Mouse (Mus musculus) forebrain, embryonic 12.5 days (tissue): ENCODE results near the gene Calcrl. TPM values are rescaled to one million over a fixed set of nuclear protein-coding genes. Genes with fewer than 3 reads are reported as not detected.

ENCODE experiments used
- ATAC-seq: fragments of 200-750 bp; cut with Nextera tagmentation; 2 replicates; pipeline ENCODE4 v1.8.0; 2017; ENCODE audit warnings: moderate TSS enrichment; ENCODE audit not compliant: low FRiP score
- H3K27ac ChIP-seq: fragments of 300-500 bp; sonication (generic); 2 replicates; pipeline ENCODE4 v1.5.1; 2016; ENCODE audit warnings: mild to moderate bottlenecking
- H3K27me3 ChIP-seq: fragments of 300-500 bp; sonication (generic); 2 replicates; pipeline ENCODE4 v1.6.1; 2016; ENCODE audit warnings: mild to moderate bottlenecking
- H3K36me3 ChIP-seq: fragments of 300-500 bp; sonication (generic); replicated peaks from 2 replicates; pipeline ENCODE4 v1.6.1; 2016; ENCODE audit warnings: mild to moderate bottlenecking
- H3K4me1 ChIP-seq: fragments of 300-500 bp; sonication (generic); 2 replicates; pipeline ENCODE4 v1.6.1; 2016
- H3K4me2 ChIP-seq: fragments of 300-500 bp; sonication (generic); 2 replicates; pipeline ENCODE4 v1.6.1; 2016; ENCODE audit warnings: mild to moderate bottlenecking, moderate library complexity
- H3K4me3 ChIP-seq: fragments of 300-500 bp; sonication (generic); replicated peaks from 2 replicates; pipeline ENCODE4 v1.5.1; 2016; ENCODE audit warnings: mild to moderate bottlenecking
- H3K9ac ChIP-seq: fragments of 300-500 bp; sonication (generic); 2 replicates; pipeline ENCODE4 v1.6.1; 2016; ENCODE audit warnings: mild to moderate bottlenecking
- H3K9me3 ChIP-seq: fragments of 300-500 bp; sonication (generic); 2 replicates; pipeline ENCODE4 v1.6.1; 2016
- WGBS: fragments of 180-500 bp; shearing (Covaris S2); methylation state at CpG from one replicate; pipeline ENCODE4 v1.1.7; 2016; 5-methylcytosine and 5-hydroxymethylcytosine counted together
- polyA plus RNA-seq: library from polyadenylated mRNA; unstranded; fragments of >200 nt; fragmentation: Nextera tagmentation; extraction: Ambion mirVana; gene quantifications from 2 replicates; pipeline ENCODE4 v1.2.1, GENCODE M21; 2016

The Calcrl gene
- polyA plus RNA-seq, 1 experiment from 2014 or later, result 10.3 TPM

DNA sequence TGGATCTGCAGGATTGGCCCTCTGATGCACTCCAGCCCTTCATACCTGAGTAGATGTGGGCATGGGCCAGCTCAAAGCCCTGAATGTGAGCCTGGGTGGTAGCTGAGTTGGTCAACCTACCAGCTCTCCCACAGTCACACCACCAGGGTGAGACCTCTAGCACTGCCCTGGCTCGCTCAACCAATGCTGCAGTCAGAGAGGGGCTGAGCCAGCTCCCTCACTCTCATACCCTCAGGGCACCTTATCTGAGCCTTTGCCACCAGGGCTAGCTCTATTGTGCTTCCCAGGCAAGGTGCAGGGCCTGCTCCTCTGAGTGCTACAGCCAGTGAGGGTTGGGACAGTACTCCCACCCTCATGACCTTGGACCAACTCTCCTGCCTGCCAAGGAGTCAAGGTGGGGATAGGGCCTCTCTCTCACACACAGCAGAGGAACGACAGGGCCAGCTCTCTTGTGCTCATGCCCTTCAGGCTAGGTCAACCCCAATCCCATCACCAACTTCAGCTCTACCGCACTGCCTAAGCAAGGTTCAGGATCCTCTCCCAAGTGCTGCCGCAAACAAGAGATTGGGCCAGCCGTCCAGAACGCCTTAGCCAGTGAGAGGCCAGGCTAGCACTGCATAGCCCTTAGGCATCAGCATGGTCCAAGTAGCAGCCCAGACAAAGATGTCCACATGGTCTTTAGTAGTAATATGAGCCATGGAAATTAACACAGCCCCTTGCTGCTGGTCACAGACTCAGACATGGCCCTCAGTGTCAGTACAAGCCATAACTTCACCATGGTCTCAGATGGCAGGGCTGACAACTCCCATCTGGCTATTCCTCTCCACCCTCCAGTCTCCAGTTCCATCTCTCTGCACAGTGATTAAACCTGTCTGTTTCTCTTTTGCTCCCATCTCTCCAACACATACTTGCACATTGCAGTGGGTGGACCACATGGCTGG lies 62.2 kb downstream of the Calcrl start:
- H3K27ac ChIP-seq, result no peak overlapping the region
- no peaks in the 10 kb centered on the region for H3K27me3 ChIP-seq
- H3K4me2 ChIP-seq, result no peak overlapping the region
- no peaks in the 10 kb centered on the region for H3K4me1 ChIP-seq
- H3K9ac ChIP-seq, result no peak overlapping the region
- H3K9me3 ChIP-seq, result no peaks in the 10 kb centered on the region
- no peak; the same call in 1 of the 2 replicates for ATAC-seq
- H3K4me3 ChIP-seq, result no peak overlapping the region
- H3K36me3 ChIP-seq, result no peaks in the 10 kb centered on the region
- WGBS, result 93% methylated on average over 6 of the region's 6 CpGs

DNA sequence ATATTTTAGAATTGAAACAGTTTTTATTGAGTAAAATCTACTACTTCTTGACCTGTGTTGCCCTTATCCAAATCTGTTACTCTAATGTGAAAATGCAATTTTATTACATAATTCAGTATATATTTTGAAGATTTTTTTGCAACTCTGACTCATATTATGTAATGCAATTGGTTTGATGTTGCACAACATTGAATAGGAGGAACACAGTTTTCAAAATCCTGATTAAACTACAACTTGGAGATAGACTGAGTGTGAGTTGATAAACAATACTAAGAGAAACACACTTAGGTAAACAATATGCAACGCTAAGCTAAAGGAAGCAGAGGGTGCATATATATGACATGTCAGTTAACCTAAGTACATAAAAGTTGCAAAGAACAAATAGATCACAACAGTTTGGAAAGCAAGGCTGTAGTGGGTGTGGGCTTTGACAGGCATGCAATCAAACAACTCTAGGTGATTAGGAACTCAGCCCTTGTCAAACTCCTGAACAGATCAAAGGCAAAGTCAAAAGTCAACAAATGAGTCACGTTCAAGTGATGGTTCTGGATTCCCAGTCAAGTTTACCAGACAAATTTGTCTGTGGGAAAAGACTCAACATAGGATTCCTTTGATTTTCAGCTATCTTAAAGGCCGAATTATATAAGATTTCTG lies 66.4 kb downstream of the Calcrl start:
- H3K27ac ChIP-seq, result no peak overlapping the region
- no peaks in the 10 kb centered on the region for H3K4me1 ChIP-seq
- H3K9ac ChIP-seq, result no peak overlapping the region
- no peak overlapping the region for H3K4me2 ChIP-seq
- no peaks in the 10 kb centered on the region for H3K36me3 ChIP-seq
- no peaks in the 10 kb centered on the region for H3K9me3 ChIP-seq
- H3K4me3 ChIP-seq, result no peak overlapping the region
- 81% methylated on average over 3 of the region's 3 CpGs for WGBS
- ATAC-seq, result no peak
- H3K27me3 ChIP-seq, result no peaks in the 10 kb centered on the region

DNA sequence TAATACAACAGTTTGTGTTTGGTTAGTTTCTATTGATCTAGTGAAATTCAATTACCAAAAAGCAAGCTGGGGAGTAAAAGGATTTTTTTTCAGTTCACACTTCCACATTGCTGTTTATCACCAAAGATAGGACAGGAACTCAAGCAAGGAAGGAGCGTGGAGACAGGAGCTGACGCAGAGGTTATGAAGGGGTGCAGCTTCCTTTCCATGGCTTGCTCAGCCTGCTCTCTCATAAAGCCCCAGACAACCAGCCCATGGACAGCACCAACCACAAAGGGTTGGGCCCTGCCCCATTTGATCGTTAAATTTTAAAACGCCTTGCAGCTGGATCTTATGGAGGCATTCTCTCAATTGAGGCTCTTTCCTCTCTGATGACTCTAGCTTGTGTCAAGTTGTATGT lies 69.9 kb downstream of the Calcrl start:
- no peaks in the 10 kb centered on the region for H3K4me1 ChIP-seq
- ATAC-seq, result no peak
- WGBS, result 87% methylated on average over 4 of the region's 4 CpGs
- H3K4me2 ChIP-seq, result no peak overlapping the region
- no peaks in the 10 kb centered on the region for H3K27me3 ChIP-seq
- H3K9ac ChIP-seq, result no peak overlapping the region
- no peak overlapping the region for H3K4me3 ChIP-seq
- no peaks in the 10 kb centered on the region for H3K36me3 ChIP-seq
- no peak overlapping the region for H3K27ac ChIP-seq
- H3K9me3 ChIP-seq, result no peaks in the 10 kb centered on the region

DNA sequence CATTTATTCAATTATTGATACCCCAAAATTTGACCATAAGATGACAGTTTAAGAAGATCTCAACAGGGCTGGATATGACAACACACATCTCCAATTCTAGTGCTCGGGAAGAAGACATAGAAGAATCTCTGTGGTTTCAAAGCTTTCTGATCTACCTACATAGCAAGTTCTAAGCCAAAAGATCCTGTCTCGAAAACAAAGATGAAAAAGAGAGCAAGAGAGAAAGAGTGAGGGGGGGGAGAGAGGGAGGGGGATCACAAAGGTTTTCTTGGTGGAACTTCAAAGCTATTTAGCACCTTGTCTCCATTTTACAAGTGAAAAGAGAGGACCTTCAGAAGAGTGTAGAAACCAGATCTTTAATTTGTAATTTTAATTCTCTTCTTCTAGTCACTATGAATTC lies 77.8 kb downstream of the Calcrl start:
- Histone ChIP-seq H3K36me3 (no peaks in the 10 kb centered on the region), H3K4me1 (no peaks in the 10 kb centered on the region), H3K4me3 (no peak overlapping the region), H3K27me3 (no peaks in the 10 kb centered on the region), H3K9ac (no peak overlapping the region), H3K27ac (no peak overlapping the region), H3K9me3 (no peaks in the 10 kb centered on the region), H3K4me2 (no peak overlapping the region)
- no peak for ATAC-seq
- 76% methylated on average over 2 of the region's 2 CpGs for WGBS

DNA sequence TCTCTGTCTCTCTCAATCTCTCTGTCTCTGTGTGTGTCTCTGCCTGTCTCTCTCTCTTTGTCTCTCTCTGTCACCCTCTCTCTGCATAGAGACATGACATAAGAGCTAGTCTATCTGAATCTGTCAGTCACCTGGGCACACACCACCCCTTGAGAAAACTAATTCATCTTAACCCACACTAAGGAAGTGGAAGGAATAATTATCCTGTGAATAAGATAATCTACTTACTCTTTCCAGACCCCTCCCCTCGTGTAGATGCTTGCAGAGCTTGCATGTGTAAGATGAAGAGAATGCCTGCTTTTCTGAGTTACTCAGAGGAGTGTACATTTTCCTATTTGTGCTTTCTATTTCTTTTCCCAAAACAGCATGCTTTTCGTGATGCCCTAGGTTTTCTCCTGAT lies 81.5 kb downstream of the Calcrl start:
- no peak for ATAC-seq
- H3K36me3 ChIP-seq, result no peaks in the 10 kb centered on the region
- H3K9me3 ChIP-seq, result no peaks in the 10 kb centered on the region
- no peaks in the 10 kb centered on the region for H3K4me1 ChIP-seq
- H3K9ac ChIP-seq, result no peak overlapping the region
- H3K27me3 ChIP-seq, result no peaks in the 10 kb centered on the region
- WGBS, result 74% methylated on average over 2 of the region's 2 CpGs
- no peak overlapping the region for H3K27ac ChIP-seq
- no peak overlapping the region for H3K4me3 ChIP-seq
- no peak overlapping the region for H3K4me2 ChIP-seq

DNA sequence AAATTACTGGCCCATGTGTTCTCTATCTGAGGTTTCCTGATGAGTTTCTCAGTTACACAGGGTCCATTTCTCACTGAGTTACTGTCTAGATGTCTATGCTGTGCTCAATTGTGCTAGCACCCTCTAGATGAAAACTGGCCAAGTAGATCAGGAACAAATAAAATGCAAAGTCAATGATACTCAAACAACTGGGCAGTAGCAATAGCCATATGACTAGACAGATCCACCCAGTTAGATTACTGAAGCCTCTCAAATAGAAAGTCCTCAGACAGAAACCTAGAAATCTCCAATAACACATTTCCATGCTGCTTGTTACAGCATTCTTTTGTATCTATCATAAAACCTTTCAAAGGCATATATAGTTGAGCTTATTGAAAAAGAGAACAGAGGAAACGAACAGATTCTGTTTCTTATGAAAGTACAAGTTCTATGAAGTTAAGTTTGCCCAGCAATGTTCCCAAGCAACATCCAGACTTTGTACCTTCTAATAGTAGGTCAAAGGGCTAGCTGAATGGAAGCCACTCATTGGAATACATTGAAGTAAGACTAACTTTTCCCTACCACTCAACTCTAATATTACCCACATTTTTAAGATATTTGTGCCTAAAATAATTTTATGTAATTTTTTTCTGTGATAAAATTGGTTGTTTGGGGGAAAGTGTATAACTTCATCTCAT lies 87.3 kb downstream of the Calcrl start:
- no peak for ATAC-seq
- 83% methylated on average over 1 of the region's 1 CpGs for WGBS
- Histone ChIP-seq H3K27ac (no peak overlapping the region), H3K27me3 (no peaks in the 10 kb centered on the region), H3K9ac (no peak overlapping the region), H3K36me3 (no peaks in the 10 kb centered on the region), H3K4me1 (no peaks in the 10 kb centered on the region), H3K9me3 (no peaks in the 10 kb centered on the region), H3K4me2 (no peak overlapping the region), H3K4me3 (no peak overlapping the region)

DNA sequence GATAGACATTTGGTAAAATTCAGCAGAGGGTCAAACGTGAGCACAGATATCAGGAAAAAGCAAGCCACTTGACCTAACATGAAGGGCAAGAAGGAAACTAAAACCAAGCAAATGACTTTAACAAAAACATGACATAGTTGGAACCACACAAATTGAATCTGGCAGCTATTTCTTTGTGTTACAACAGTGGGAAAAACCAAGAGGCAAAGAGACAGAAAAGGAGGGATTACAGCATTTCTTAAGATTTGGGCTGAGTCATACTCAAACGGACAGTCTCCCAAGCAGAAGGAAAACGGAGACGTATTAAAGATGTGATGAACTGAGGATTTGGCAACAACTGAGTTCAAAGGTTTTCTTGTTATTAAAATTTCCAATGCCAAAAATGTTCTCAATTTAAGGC lies 88.9 kb downstream of the Calcrl start:
- Histone ChIP-seq H3K27ac (no peak overlapping the region), H3K27me3 (no peaks in the 10 kb centered on the region), H3K9me3 (no peaks in the 10 kb centered on the region), H3K4me2 (no peak overlapping the region), H3K4me1 (no peaks in the 10 kb centered on the region), H3K4me3 (no peak overlapping the region), H3K36me3 (no peaks in the 10 kb centered on the region), H3K9ac (no peak overlapping the region)
- WGBS, result 81% methylated on average over 4 of the region's 4 CpGs
- no peak for ATAC-seq

DNA sequence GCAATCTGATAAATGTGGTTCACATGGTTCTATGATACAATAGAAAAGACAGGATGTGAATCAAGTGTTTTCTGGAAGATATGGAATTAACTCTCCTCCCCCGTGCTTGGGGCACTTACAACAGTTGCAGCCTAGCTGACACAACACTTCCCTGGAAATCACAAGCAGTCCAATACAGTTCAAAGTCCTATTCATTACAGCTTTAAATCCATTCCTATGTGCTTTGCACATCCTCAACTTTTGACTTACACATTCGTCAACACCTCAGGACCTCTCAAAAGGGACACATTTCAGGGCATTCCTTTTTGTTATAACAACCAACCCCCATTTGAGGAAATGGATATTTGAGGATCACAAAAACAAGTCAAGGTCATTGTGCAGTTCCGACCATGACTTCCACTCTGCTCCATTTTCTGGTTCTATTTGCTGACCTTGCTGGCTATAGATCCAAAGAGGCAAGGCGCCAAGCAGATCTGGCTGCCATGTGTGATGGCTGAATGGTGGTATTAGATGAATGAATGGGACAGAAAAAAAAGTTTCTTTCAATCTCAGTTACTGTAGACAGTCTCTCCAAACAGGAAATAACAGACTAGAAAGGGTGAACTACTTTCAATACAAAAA lies 108.9 kb downstream of the Calcrl start:
- no peak for ATAC-seq
- H3K4me2 ChIP-seq, result no peak overlapping the region
- no peaks in the 10 kb centered on the region for H3K36me3 ChIP-seq
- no peak overlapping the region for H3K27ac ChIP-seq
- no peaks in the 10 kb centered on the region for H3K4me1 ChIP-seq
- no peak overlapping the region for H3K9ac ChIP-seq
- 85% methylated on average over 4 of the region's 4 CpGs for WGBS
- no peaks in the 10 kb centered on the region for H3K9me3 ChIP-seq
- H3K4me3 ChIP-seq, result no peak overlapping the region
- no peaks in the 10 kb centered on the region for H3K27me3 ChIP-seq

DNA sequence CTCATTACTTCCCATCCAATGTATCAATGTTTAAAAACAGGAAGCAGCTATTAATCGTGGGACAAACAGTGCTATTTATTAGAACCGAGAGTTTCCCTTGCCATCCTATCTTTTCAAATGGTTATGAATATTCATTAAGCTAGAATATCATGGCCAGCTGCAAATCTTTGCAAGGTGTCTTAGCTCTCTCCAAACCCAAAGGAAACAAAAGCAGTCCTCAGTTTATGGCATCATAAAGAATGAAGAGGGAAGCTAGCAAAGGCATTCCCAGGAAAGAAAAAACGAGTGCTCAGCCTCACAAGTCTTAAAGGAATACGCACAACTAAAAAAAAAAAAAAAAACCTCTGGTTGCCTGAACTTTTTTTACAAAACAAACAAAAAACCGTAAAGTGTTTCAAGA lies 128.7 kb downstream of the Calcrl start:
- Histone ChIP-seq H3K27ac (no peak overlapping the region), H3K4me3 (no peak overlapping the region), H3K4me1 (no peaks in the 10 kb centered on the region), H3K4me2 (no peak overlapping the region), H3K27me3 (no peaks in the 10 kb centered on the region), H3K36me3 (no peaks in the 10 kb centered on the region), H3K9ac (no peak overlapping the region), H3K9me3 (no peaks in the 10 kb centered on the region)
- no peak for ATAC-seq
- 42% methylated on average over 5 of the region's 5 CpGs for WGBS

DNA sequence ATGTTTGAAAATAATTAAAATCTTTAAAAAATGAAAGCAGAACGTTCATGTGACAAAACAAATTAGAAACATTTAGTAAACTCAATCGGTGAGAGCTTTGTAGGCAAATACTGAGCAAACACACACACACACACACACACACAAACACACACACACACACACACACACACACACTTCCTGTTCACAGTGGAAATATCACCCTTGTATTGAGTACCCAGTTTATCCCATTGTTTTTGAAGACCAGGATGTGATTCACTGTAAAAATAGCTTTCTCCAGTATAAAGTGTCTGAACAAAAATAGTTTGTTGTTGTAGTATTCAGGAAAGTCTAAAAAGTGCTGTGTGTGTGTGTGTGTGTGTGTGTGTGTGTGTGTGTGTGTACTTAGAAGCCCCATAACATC lies 130.1 kb downstream of the Calcrl start:
- no peaks in the 10 kb centered on the region for H3K4me1 ChIP-seq

DNA sequence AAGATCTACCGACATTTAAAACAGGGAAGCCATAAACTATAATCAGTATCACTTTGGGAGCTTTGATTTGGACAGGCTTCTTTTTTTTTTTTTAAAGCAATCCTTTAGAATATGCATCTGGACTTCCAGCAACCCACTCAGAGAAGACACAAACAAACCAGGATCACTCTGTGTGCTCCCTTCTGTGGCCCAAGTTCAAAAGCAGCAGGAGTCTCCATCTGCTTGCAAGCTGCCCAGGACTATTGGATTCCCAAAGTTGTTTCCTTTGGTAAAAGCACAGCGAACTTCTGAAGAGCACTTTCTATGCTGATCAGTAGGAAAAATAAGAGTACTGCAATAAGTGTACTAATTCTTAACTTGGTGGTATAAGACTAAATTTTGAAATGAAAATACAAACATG lies 130.6 kb downstream of the Calcrl start:
- H3K4me2 ChIP-seq, result no peak overlapping the region
- no peaks in the 10 kb centered on the region for H3K9me3 ChIP-seq
- WGBS, result 66% methylated on average over 2 of the region's 2 CpGs
- ATAC-seq, result no peak
- H3K27me3 ChIP-seq, result no peaks in the 10 kb centered on the region
- H3K4me3 ChIP-seq, result no peak overlapping the region
- H3K36me3 ChIP-seq, result no peaks in the 10 kb centered on the region
- no peak overlapping the region for H3K9ac ChIP-seq
- no peaks in the 10 kb centered on the region for H3K4me1 ChIP-seq
- H3K27ac ChIP-seq, result no peak overlapping the region

More for the DNA sequence above, 130.1 kb downstream of the Calcrl start:
- Histone ChIP-seq H3K4me3 (no peak overlapping the region), H3K9ac (no peak overlapping the region), H3K9me3 (no peaks in the 10 kb centered on the region), H3K27me3 (no peaks in the 10 kb centered on the region), H3K4me2 (no peak overlapping the region), H3K36me3 (no peaks in the 10 kb centered on the region), H3K27ac (no peak overlapping the region)
- 90% methylated on average over 2 of the region's 2 CpGs for WGBS
- ATAC-seq, result no peak

DNA sequence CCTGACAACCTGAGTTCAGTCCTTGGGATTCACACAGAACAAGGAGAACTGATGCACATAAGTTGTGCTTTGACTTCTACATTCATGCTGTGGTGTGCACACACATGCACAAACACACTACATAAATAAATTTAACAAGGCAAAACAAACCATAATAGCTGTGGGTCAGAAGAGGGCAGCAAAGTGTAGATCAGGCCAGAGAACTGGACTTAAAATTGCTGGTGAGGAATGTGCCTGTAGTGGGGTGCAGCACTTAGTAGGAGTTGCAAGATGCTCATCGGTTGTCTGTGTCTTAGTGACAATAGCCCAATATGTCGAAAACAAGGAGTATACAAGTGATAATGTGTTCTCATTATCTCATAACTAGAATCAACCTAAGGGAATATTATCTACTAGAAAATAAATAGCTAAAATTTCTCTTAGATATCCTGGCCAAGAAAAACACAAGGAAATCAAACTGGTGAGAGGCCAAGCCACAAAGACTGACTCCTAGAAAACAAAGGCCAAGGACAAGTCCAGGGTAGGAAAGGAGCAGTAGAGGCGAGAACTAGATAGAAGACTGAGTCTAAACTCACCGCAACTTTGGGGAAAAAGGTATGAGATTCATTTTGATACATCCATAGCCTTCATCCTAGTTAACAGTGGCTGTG lies 132.7 kb downstream of the Calcrl start:
- H3K4me3 ChIP-seq, result no peak overlapping the region
- no peak overlapping the region for H3K9ac ChIP-seq
- no peak for ATAC-seq
- H3K4me2 ChIP-seq, result no peak overlapping the region
- no peak overlapping the region for H3K27ac ChIP-seq
- H3K27me3 ChIP-seq, result no peaks in the 10 kb centered on the region
- 93% methylated on average over 4 of the region's 4 CpGs for WGBS
- H3K36me3 ChIP-seq, result no peaks in the 10 kb centered on the region
- no peaks in the 10 kb centered on the region for H3K9me3 ChIP-seq
- no peaks in the 10 kb centered on the region for H3K4me1 ChIP-seq
